Mouse (Mus musculus) liver, embryonic 13.5 days (tissue): Measurements from ENCODE around the gene Ces2c. TPM values are rescaled to one million over a fixed set of nuclear protein-coding genes. Genes with fewer than 3 reads are reported as not detected.
"Not testable (repeated sequence)": the region's sequence is repeated elsewhere in the genome, so short reads cannot be mapped to it uniquely, and the experiment has no call there.

Source experiments
- ATAC-seq: fragments of 200-750 bp; cut with Nextera tagmentation; 2 replicates; pipeline ENCODE4 v1.8.0; 2017; ENCODE audit warnings: low read depth, mild to moderate bottlenecking, moderate number of reproducible peaks, moderate library complexity
- DNase-seq: peaks from one replicate; pipeline ENCODE4 v3.0.0; 2022
- H3K27ac ChIP-seq: fragments of 300-500 bp; sonication (generic); 2 replicates; pipeline ENCODE4 v1.5.1; 2015; ENCODE audit warnings: moderate library complexity, mild to moderate bottlenecking, inconsistent platforms
- H3K27me3 ChIP-seq: fragments of 300-500 bp; sonication (generic); 2 replicates; pipeline ENCODE4 v1.6.1; 2015; ENCODE audit warnings: mild to moderate bottlenecking, inconsistent platforms
- H3K36me3 ChIP-seq: fragments of 300-500 bp; sonication (generic); 2 replicates; pipeline ENCODE4 v1.6.1; 2015; ENCODE audit warnings: mild to moderate bottlenecking, inconsistent platforms
- H3K4me1 ChIP-seq: fragments of 300-500 bp; sonication (generic); replicated peaks from 2 replicates; pipeline ENCODE4 v1.6.1; 2015; ENCODE audit warnings: inconsistent platforms
- H3K4me2 ChIP-seq: fragments of 300-500 bp; sonication (generic); 2 replicates; pipeline ENCODE4 v1.6.1; 2015; ENCODE audit warnings: inconsistent platforms, mild to moderate bottlenecking, moderate library complexity
- H3K4me3 ChIP-seq: fragments of 300-500 bp; sonication (generic); replicated peaks from 2 replicates; pipeline ENCODE4 v1.5.1; 2015; ENCODE audit warnings: mild to moderate bottlenecking, inconsistent platforms
- H3K9ac ChIP-seq: fragments of 300-500 bp; sonication (generic); 2 replicates; pipeline ENCODE4 v1.6.1; 2015; ENCODE audit warnings: mild to moderate bottlenecking, inconsistent platforms
- H3K9me3 ChIP-seq: fragments of 300-500 bp; sonication (generic); replicated peaks from 2 replicates; pipeline ENCODE4 v1.6.1; 2016; ENCODE audit warnings: inconsistent platforms
- WGBS: fragments of 180-500 bp; shearing (Covaris S2); methylation state at CpG from one replicate; pipeline ENCODE4 v1.1.7; 2015; ENCODE audit not compliant: insufficient replicate concordance; 5-methylcytosine and 5-hydroxymethylcytosine counted together
- polyA plus RNA-seq: library from polyadenylated mRNA; unstranded; fragments of >200 nt; fragmentation: Nextera tagmentation; extraction: Ambion mirVana; gene quantifications from 2 replicates; pipeline ENCODE4 v1.2.1, GENCODE M21; 2015

The Ces2c gene
- polyA plus RNA-seq, 1 experiment from 2014 or later = not detected

- H3K4me3 ChIP-seq, H3K4me1 ChIP-seq, H3K9ac ChIP-seq, H3K4me2 ChIP-seq, DNase-seq, ATAC-seq, H3K9me3 ChIP-seq, H3K36me3 ChIP-seq, H3K27ac ChIP-seq, H3K27me3 ChIP-seq: not testable (repeated sequence)
- no CpG with 5 or more reads among the region's 2 CpGs for WGBS
Observed at GRCm38 (mm10) chr8:104868876-104869275, 22.0 kb downstream of the Ces2c start.

GRCm38 (mm10) chr8:104886223-104886926, 39.5 kb downstream of the Ces2c start:
- not testable (repeated sequence) for H3K36me3 ChIP-seq, ATAC-seq, H3K4me1 ChIP-seq, H3K9me3 ChIP-seq, H3K9ac ChIP-seq, H3K4me2 ChIP-seq, H3K27ac ChIP-seq, H3K27me3 ChIP-seq, H3K4me3 ChIP-seq, DNase-seq
- WGBS = no CpG with 5 or more reads among the region's 4 CpGs

- H3K9me3 ChIP-seq = no peaks in the 10 kb centered on the region
- 55% methylated on average over 2 of the region's 2 CpGs for WGBS
- no peaks in the 10 kb centered on the region for H3K36me3 ChIP-seq
- no peaks in the 10 kb centered on the region for H3K4me1 ChIP-seq
- no peak overlapping the region for H3K4me2 ChIP-seq
- no peak overlapping the region for H3K4me3 ChIP-seq
- no peak overlapping the region for H3K9ac ChIP-seq
- ATAC-seq (no peak), DNase-seq (no peak)
- no peak overlapping the region for H3K27ac ChIP-seq
- no peaks in the 10 kb centered on the region for H3K27me3 ChIP-seq
Observed at GRCm38 (mm10) chr8:104901746-104902145, 54.9 kb downstream of the Ces2c start.

Other genes starting within 250 kb of the Ces2c start
- not detected in 2 replicates for gene Cdh16, start 222.7 kb upstream of the Ces2c start, polyA plus RNA-seq
- 0.75 and 0.82 TPM in 2 replicates for gene Rrad, start 215.7 kb upstream of the Ces2c start, polyA plus RNA-seq
- gene Ciao2b, start 205.1 kb upstream of the Ces2c start, polyA plus RNA-seq = 64.9 and 65.0 TPM in 2 replicates
- gene Ces2a, start 113.1 kb upstream of the Ces2c start, polyA plus RNA-seq = 5.9 and 6.7 TPM in 2 replicates
- gene Ces2b, start 15.5 kb upstream of the Ces2c start, polyA plus RNA-seq = 0.06 and 0.16 TPM in 2 replicates
- 0.64 and 0.73 TPM in 2 replicates for gene Ces2e, start 79.2 kb downstream of the Ces2c start, polyA plus RNA-seq
- not detected in 2 replicates for gene Ces2f, start 100.3 kb downstream of the Ces2c start, polyA plus RNA-seq
- 10.2 and 11.7 TPM in 2 replicates for gene Ces2g, start 114.7 kb downstream of the Ces2c start, polyA plus RNA-seq
- gene Ces2h, start 153.8 kb downstream of the Ces2c start, polyA plus RNA-seq = 0.05 TPM in 1 of 2 replicates, not detected in the other
- gene Ces3a, start 201.5 kb downstream of the Ces2c start, polyA plus RNA-seq = 0.09 and 0.24 TPM in 2 replicates
- not detected in 2 replicates for gene Ces3b, start 236.7 kb downstream of the Ces2c start, polyA plus RNA-seq